Mouse (Mus musculus) limb, embryonic 14.5 days (tissue): ENCODE measurements at regions not wholly inside any gene's neighbourhood (a gene's known extent, or its start where the extent isn't known, plus 50 kb on each side); places are given as distances from the start of the nearest gene placed in this dataset.

Source experiments
- ATAC-seq: fragments of 200-750 bp; cut with Nextera tagmentation; 2 replicates; pipeline ENCODE4 v1.8.0; 2017; ENCODE audit warnings: low read depth, moderate number of reproducible peaks, moderate TSS enrichment; ENCODE audit not compliant: low FRiP score
- DNase-seq: peaks from one replicate; pipeline ENCODE4 v3.0.0-alpha.2; 2015; ENCODE audit warnings: low spot score
- H3K27ac ChIP-seq: fragments of 300-500 bp; sonication (generic); replicated peaks from 2 replicates; pipeline ENCODE4 v1.5.1; 2014; ENCODE audit warnings: low read depth, mild to moderate bottlenecking, low read length, moderate library complexity, mixed read lengths
- H3K27me3 ChIP-seq: fragments of 300-500 bp; sonication (generic); 2 replicates; pipeline ENCODE4 v1.6.1; 2014; ENCODE audit warnings: low read length, mixed read lengths; ENCODE audit not compliant: control insufficient read depth, insufficient read depth
- H3K36me3 ChIP-seq: fragments of 300-500 bp; sonication (generic); 2 replicates; pipeline ENCODE4 v1.6.1; 2014; ENCODE audit warnings: mild to moderate bottlenecking, low read length, moderate library complexity, mixed read lengths; ENCODE audit not compliant: control insufficient read depth, insufficient read depth
- H3K4me1 ChIP-seq: fragments of 300-500 bp; sonication (generic); 2 replicates; pipeline ENCODE4 v1.6.1; 2014; ENCODE audit warnings: antibody characterized with exemption, low read length, mixed read lengths; ENCODE audit not compliant: control insufficient read depth, insufficient read depth
- H3K4me2 ChIP-seq: fragments of 300-500 bp; sonication (generic); replicated peaks from 2 replicates; pipeline ENCODE4 v1.6.1; 2014; ENCODE audit warnings: low read depth, mild to moderate bottlenecking, low read length, moderate library complexity; ENCODE audit not compliant: severe bottlenecking
- H3K4me3 ChIP-seq: fragments of 300-500 bp; sonication (generic); replicated peaks from 2 replicates; pipeline ENCODE4 v1.5.1; 2014; ENCODE audit warnings: low read length
- H3K9ac ChIP-seq: fragments of 300-500 bp; sonication (generic); 2 replicates; pipeline ENCODE4 v1.6.1; 2014; ENCODE audit warnings: mild to moderate bottlenecking, low read depth, low read length, moderate library complexity; ENCODE audit not compliant: severe bottlenecking
- H3K9me3 ChIP-seq: fragments of 300-500 bp; sonication (generic); 2 replicates; pipeline ENCODE4 v1.6.1; 2016; ENCODE audit warnings: low read length; ENCODE audit not compliant: control insufficient read depth
- POLR2A ChIP-seq: fragments of 200-500 bp; IDR thresholded peaks from 2 replicates; pipeline ENCODE4 v1.8.0; 2012; ENCODE audit warnings: inconsistent platforms, mild to moderate bottlenecking, moderate library complexity, borderline replicate concordance; ENCODE audit not compliant: insufficient read depth, insufficient read length; ENCODE audit errors: extremely low read depth
- WGBS: fragments of 180-500 bp; shearing (Covaris S2); extraction: QIAGEN DNeasy Blood & Tissue Kit; methylation state at CpG from one replicate; pipeline ENCODE4 v1.1.7; 2014; 5-methylcytosine and 5-hydroxymethylcytosine counted together

DNA sequence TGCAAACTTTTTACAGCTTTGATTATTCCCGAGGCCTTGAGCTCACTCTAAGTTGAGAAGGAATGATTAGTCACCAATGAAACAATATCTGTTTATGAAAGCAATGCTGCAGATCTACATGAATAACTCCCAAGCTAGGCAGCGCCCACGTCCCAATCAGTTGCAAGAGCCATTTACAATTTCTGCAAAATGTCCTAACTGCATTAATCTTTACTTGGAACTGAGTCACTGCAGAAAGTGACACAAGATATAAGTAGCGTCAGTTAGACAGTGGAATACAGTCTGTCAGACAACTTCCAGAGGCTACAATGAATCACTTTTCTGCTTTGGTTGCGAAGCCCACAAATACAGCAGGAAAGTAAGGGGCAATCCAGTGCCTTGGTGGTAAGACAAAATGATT is 145.2 kb downstream of the Kif2b start:
- ATAC-seq: no peak
- no peak for DNase-seq
- Histone ChIP-seq H3K36me3 (no peaks in the 10 kb centered on the region), H3K4me3 (no peak overlapping the region), H3K27me3 (no peaks in the 10 kb centered on the region), H3K4me2 (no peak overlapping the region), H3K9ac (no peak overlapping the region), H3K9me3 (no peaks in the 10 kb centered on the region), H3K27ac (no peak overlapping the region), H3K4me1 (no peaks in the 10 kb centered on the region)
- no peak for TF ChIP-seq POLR2A
- WGBS: 82% methylated on average over 5 of the region's 5 CpGs

GRCm38 (mm10) chr11:91426731-91427130 is 150.6 kb downstream of the Kif2b start:
- ATAC-seq (no peak), DNase-seq (peak; percentile 9)
- no peaks in the 10 kb centered on the region for H3K36me3 ChIP-seq
- H3K4me2 ChIP-seq: no peak overlapping the region
- no peaks in the 10 kb centered on the region for H3K9me3 ChIP-seq
- no peak overlapping the region for H3K9ac ChIP-seq
- no peak for TF ChIP-seq POLR2A
- H3K27me3 ChIP-seq: no peaks in the 10 kb centered on the region
- H3K4me3 ChIP-seq: no peak overlapping the region
- 70% methylated on average over 4 of the region's 4 CpGs for WGBS
- H3K27ac ChIP-seq: no peak overlapping the region
- H3K4me1 ChIP-seq: no peaks in the 10 kb centered on the region

GRCm38 (mm10) chr11:91387172-91387571 is 190.2 kb downstream of the Kif2b start:
- H3K36me3 ChIP-seq: no peaks in the 10 kb centered on the region
- no peak overlapping the region for H3K9ac ChIP-seq
- H3K27me3 ChIP-seq: no peaks in the 10 kb centered on the region
- 47% methylated on average over 3 of the region's 3 CpGs for WGBS
- H3K4me1 ChIP-seq: no peaks in the 10 kb centered on the region
- no peaks in the 10 kb centered on the region for H3K9me3 ChIP-seq
- no peak overlapping the region for H3K4me2 ChIP-seq
- TF ChIP-seq POLR2A: no peak
- ATAC-seq: no peak
- no peak overlapping the region for H3K4me3 ChIP-seq
- no peak for DNase-seq
- no peak overlapping the region for H3K27ac ChIP-seq

- Histone ChIP-seq H3K27me3 (no peaks in the 10 kb centered on the region), H3K9ac (no peak overlapping the region), H3K36me3 (no peaks in the 10 kb centered on the region), H3K4me1 (no peaks in the 10 kb centered on the region), H3K4me2 (no peak overlapping the region), H3K4me3 (no peak overlapping the region), H3K27ac (no peak overlapping the region), H3K9me3 (no peaks in the 10 kb centered on the region)
- DNase-seq: no peak
- no peak for TF ChIP-seq POLR2A
- WGBS: 30% methylated on average over 4 of the region's 4 CpGs
- no peak for ATAC-seq
These were observed 220.3 kb downstream of the Kif2b start for GRCm38 (mm10) chr11:91357029-91357428.

GRCm38 (mm10) chr11:91342629-91343028 is 234.7 kb downstream of the Kif2b start:
- Histone ChIP-seq H3K4me3 (no peak overlapping the region), H3K9ac (no peak overlapping the region), H3K27ac (no peak overlapping the region), H3K4me1 (no peaks in the 10 kb centered on the region), H3K9me3 (no peaks in the 10 kb centered on the region), H3K4me2 (no peak overlapping the region), H3K27me3 (no peaks in the 10 kb centered on the region), H3K36me3 (no peaks in the 10 kb centered on the region)
- DNase-seq: no peak
- no peak for TF ChIP-seq POLR2A
- ATAC-seq: no peak
- 76% methylated on average over 1 of the region's 1 CpGs for WGBS

DNA sequence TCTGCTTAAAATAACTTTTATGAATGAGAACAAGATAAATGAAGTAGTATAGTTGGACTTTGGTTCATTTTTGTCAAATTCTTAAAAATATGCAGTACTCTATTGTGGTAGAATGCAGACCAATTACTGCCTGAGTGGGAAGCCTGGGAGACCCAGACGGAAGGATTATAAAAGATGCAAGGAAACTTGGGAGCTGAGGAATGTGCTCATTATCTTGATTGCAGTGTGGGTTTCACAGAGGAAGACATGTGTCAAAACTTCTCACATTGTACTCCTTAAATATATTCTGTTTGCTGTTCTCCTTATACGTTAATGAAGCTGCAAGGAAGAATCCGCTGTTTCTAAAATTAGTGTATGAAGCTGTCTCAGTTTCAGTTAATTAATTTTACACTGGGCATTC is 244.3 kb downstream of the Kif2b start:
- Histone ChIP-seq H3K4me1 (no peaks in the 10 kb centered on the region), H3K36me3 (no peaks in the 10 kb centered on the region), H3K27ac (no peak overlapping the region), H3K9me3 (no peaks in the 10 kb centered on the region), H3K9ac (no peak overlapping the region), H3K4me3 (no peak overlapping the region), H3K4me2 (no peak overlapping the region), H3K27me3 (no peaks in the 10 kb centered on the region)
- DNase-seq (no peak), ATAC-seq (no peak)
- 75% methylated on average over 3 of the region's 3 CpGs for WGBS
- no peak for TF ChIP-seq POLR2A
